ENCODE assay signal across 20 mouse cellular contexts in the genomic region with DNA sequence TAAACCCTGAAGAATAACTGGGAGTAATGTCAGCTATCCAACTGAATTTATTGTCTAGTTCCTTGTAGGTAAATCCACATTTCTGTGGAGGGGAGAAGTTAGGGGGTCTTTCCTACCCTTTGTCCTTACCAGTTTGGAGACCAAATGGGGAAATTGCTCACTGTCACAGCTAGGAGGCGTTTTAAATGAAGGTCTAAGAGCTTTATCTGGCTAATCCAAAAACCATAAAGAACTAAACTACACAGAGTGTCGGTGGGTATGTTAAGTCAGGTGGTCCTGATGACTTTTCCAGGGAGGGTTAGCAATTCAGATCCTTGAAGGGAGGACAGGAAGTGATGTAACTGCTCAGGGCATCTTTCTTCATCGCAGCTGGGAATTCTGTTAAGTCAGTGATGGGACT. TPM values are rescaled to one million over a fixed set of nuclear protein-coding genes. Genes with fewer than 3 reads are reported as not detected.
DNase-seq lines count a peak whose midpoint lies in the region; ATAC-seq and TF ChIP-seq lines count a peak whose summit lies in the region.
"Had no signal": no experiment of that assay in that cellular context is flagged by ENCODE, and none has a peak within 500 bp of the region (broad histone marks: within the 10 kb centered on the region; RNA-seq: fewer than 3 reads in every experiment).

No protein-coding gene starts in this region.

- no peak overlapping the region for H3K4me2 ChIP-seq in kidney, postnatal 0 days (ENCODE audit: low read length)
- no peak overlapping the region for H3K4me2 ChIP-seq in kidney, embryonic 14.5 days (replicated peaks; ENCODE audit: low read depth, low read length)
- H3K4me2 ChIP-seq in stomach, postnatal 0 days (replicated peaks; ENCODE audit: low read depth): no peak overlapping the region
- H3K4me2 ChIP-seq: embryonic facial prominence, embryonic 12.5 days; limb, embryonic 12.5 days; liver, embryonic 13.5 days; lung, embryonic 15.5 days had no signal

- no peak overlapping the region for H3K9ac ChIP-seq in kidney, postnatal 0 days (ENCODE audit: low read depth, low read length)
- no peak overlapping the region for H3K9ac ChIP-seq in kidney, embryonic 14.5 days (ENCODE audit: low read depth, low read length)
- H3K9ac ChIP-seq in stomach, postnatal 0 days (ENCODE audit: low read length): no peak overlapping the region
- H3K9ac ChIP-seq: embryonic facial prominence, embryonic 12.5 days; limb, embryonic 12.5 days; liver, embryonic 13.5 days; lung, embryonic 15.5 days had no signal

- no peaks in the 10 kb centered on the region for H3K9me3 ChIP-seq in kidney, postnatal 0 days (replicated peaks; ENCODE audit: low read length)
- no peaks in the 10 kb centered on the region for H3K9me3 ChIP-seq in kidney, embryonic 14.5 days (ENCODE audit: control insufficient read depth, low read length)
- no peaks in the 10 kb centered on the region for H3K9me3 ChIP-seq in stomach, postnatal 0 days (ENCODE audit: control insufficient read depth, low read length)
- H3K9me3 ChIP-seq: embryonic facial prominence, embryonic 12.5 days; limb, embryonic 12.5 days; liver, embryonic 13.5 days; lung, embryonic 15.5 days; midbrain, embryonic 10.5 days had no signal

- H3K27ac ChIP-seq in kidney, postnatal 0 days: no peak overlapping the region
- no peak overlapping the region for H3K27ac ChIP-seq in kidney, embryonic 14.5 days (ENCODE audit: low read depth, low read length)
- H3K27ac ChIP-seq in stomach, postnatal 0 days (replicated peaks): no peak overlapping the region
- H3K27ac ChIP-seq: embryonic facial prominence, embryonic 12.5 days; limb, embryonic 12.5 days; liver, embryonic 13.5 days; lung, embryonic 15.5 days; midbrain, embryonic 10.5 days had no signal

- no peaks in the 10 kb centered on the region for H3K27me3 ChIP-seq in kidney, postnatal 0 days (ENCODE audit: insufficient read depth, low read length)
- H3K27me3 ChIP-seq in kidney, embryonic 14.5 days (ENCODE audit: control insufficient read depth, insufficient read depth, low read length): no peaks in the 10 kb centered on the region
- no peaks in the 10 kb centered on the region for H3K27me3 ChIP-seq in stomach, postnatal 0 days (ENCODE audit: control insufficient read depth, insufficient read depth, low read length)
- H3K27me3 ChIP-seq: embryonic facial prominence, embryonic 12.5 days; limb, embryonic 12.5 days; liver, embryonic 13.5 days; lung, embryonic 15.5 days had no signal

- no peak overlapping the region for H3K4me3 ChIP-seq in kidney, postnatal 0 days (replicated peaks; ENCODE audit: low read depth, low read length)
- H3K4me3 ChIP-seq in kidney, embryonic 14.5 days (ENCODE audit: low read length): no peak overlapping the region
- H3K4me3 ChIP-seq in stomach, postnatal 0 days (ENCODE audit: low read depth, low read length): no peak overlapping the region
- H3K4me3 ChIP-seq: embryonic facial prominence, embryonic 12.5 days; limb, embryonic 12.5 days; liver, embryonic 13.5 days; lung, embryonic 15.5 days; midbrain, embryonic 10.5 days had no signal

- no peak for TF ChIP-seq EP300 in stomach, postnatal 0 days (optimal IDR thresholded peaks at IDR 0.05)

- H3K36me3 ChIP-seq in kidney, postnatal 0 days (ENCODE audit: insufficient read depth, low read length): no peaks in the 10 kb centered on the region
- H3K36me3 ChIP-seq in kidney, embryonic 14.5 days (ENCODE audit: control insufficient read depth, insufficient read depth, low read length): no peaks in the 10 kb centered on the region
- no peaks in the 10 kb centered on the region for H3K36me3 ChIP-seq in stomach, postnatal 0 days (ENCODE audit: control insufficient read depth, insufficient read depth, low read length)
- H3K36me3 ChIP-seq: embryonic facial prominence, embryonic 12.5 days; limb, embryonic 12.5 days; liver, embryonic 13.5 days; lung, embryonic 15.5 days; midbrain, embryonic 10.5 days had no signal

- no peaks in the 10 kb centered on the region for H3K4me1 ChIP-seq in kidney, postnatal 0 days (replicated peaks; ENCODE audit: insufficient read depth, low read length)
- no peaks in the 10 kb centered on the region for H3K4me1 ChIP-seq in kidney, embryonic 14.5 days (ENCODE audit: control insufficient read depth, insufficient read depth, low read length)
- H3K4me1 ChIP-seq in stomach, postnatal 0 days (replicated peaks; ENCODE audit: control insufficient read depth, insufficient read depth): no peaks in the 10 kb centered on the region
- H3K4me1 ChIP-seq: embryonic facial prominence, embryonic 12.5 days; limb, embryonic 12.5 days; liver, embryonic 13.5 days; lung, embryonic 15.5 days; midbrain, embryonic 10.5 days had no signal

- no peak for ATAC-seq in kidney, postnatal 0 days (replicated peaks; ENCODE audit: low FRiP score, low read depth)
- no peak for ATAC-seq in kidney, embryonic 14.5 days (ENCODE audit: low FRiP score, low TSS enrichment)
- peak; percentile 53 for ATAC-seq in granulocyte monocyte progenitor cell, adult 5-6 weeks (replicated peaks; ENCODE audit: poor library complexity, severe bottlenecking)
- no peak for ATAC-seq in stomach, postnatal 0 days (ENCODE audit: low FRiP score, low TSS enrichment)
- no peak for ATAC-seq in monocyte, adult 5-6 weeks (replicated peaks; ENCODE audit: insufficient number of reproducible peaks, low FRiP score, low TSS enrichment, poor library complexity, severe bottlenecking)
- ATAC-seq: intestine, embryonic 16.5 days; Patski had no signal

- DNase-seq in kidney, postnatal 0 days (ENCODE audit: low spot score): no peak
- DNase-seq in thymus, postnatal 0 days (ENCODE audit: low spot score): peak; percentile 52
- no peak for DNase-seq in thymus, postnatal 10 days (ENCODE audit: low spot score in 2 of 2)
- DNase-seq in stomach, postnatal 0 days (ENCODE audit: low spot score): no peak
- DNase-seq: liver, embryonic 13.5 days; right cerebral cortex, adult 18-20 months had no signal

- 33% methylated on average over 3 of the region's 3 CpGs for WGBS in kidney, postnatal 0 days
- 35% methylated on average over 3 of the region's 3 CpGs for WGBS in kidney, embryonic 14.5 days
- WGBS in stomach, postnatal 0 days: 50% methylated on average over 3 of the region's 3 CpGs

- TF ChIP-seq CTCF in kidney, postnatal 0 days (IDR thresholded peaks at IDR 0.05; ENCODE audit: low read depth): 0 out of 2 replicates have a peak, but pooled peaks have one; percentile 26
- TF ChIP-seq CTCF in stomach, postnatal 0 days (IDR thresholded peaks at IDR 0.05; ENCODE audit: low read depth): peak; percentile 21

RNA-seq across cellular contexts. Expression of a gene that starts 0.6 kb away (rescaled TPM):
- not detected in 2 replicates for polyA plus RNA-seq in kidney, postnatal 0 days (2015; fragmentation: Nextera tagmentation; extraction: Ambion mirVana)
- polyA plus RNA-seq in kidney, embryonic 14.5 days (2014; fragmentation: Nextera tagmentation; extraction: Ambion mirVana): 0.09 TPM in 1 of 2 replicates, not detected in the other
- polyA plus RNA-seq in thymus, postnatal 0 days (2015; fragmentation: Nextera tagmentation; extraction: Ambion mirVana): 60.4 and 61.5 TPM in 2 replicates
- 0.92 TPM in 1 of 2 replicates, not detected in the other for total RNA-seq in granulocyte monocyte progenitor cell, adult 5-6 weeks (2014; fragmentation: Nextera tagmentation)
- total RNA-seq in granulocyte monocyte progenitor cell, adult 5-6 weeks (2017): 1.1 and 2.3 TPM in 2 replicates
- polyA plus RNA-seq in stomach, postnatal 0 days (2015; fragmentation: Nextera tagmentation; extraction: Ambion mirVana): 0.07 TPM in 2 replicates
- 15.3 to 51.1 TPM (median 22.0 TPM) in 3 replicates for total RNA-seq in monocyte, adult 5-6 weeks (2017)
- total RNA-seq: gastrocnemius, adult 18-20 months; heart, adult 8-10 months had no signal
- polyA plus RNA-seq: embryonic facial prominence, embryonic 12.5 days; forebrain, embryonic 16.5 days; heart, postnatal 0 days; limb, embryonic 12.5 days; liver, embryonic 13.5 days; midbrain, embryonic 10.5 days had no signal

RNA-seq across cellular contexts. Expression of a gene that starts 34.3 kb away (rescaled TPM):
- 3.5 and 4.1 TPM in 2 replicates for polyA plus RNA-seq in kidney, postnatal 0 days (2015; fragmentation: Nextera tagmentation; extraction: Ambion mirVana)
- polyA plus RNA-seq in kidney, embryonic 14.5 days (2014; fragmentation: Nextera tagmentation; extraction: Ambion mirVana): 3.0 and 3.3 TPM in 2 replicates
- polyA plus RNA-seq in thymus, postnatal 0 days (2015; fragmentation: Nextera tagmentation; extraction: Ambion mirVana): 2.7 and 3.8 TPM in 2 replicates
- total RNA-seq in granulocyte monocyte progenitor cell, adult 5-6 weeks (2014; fragmentation: Nextera tagmentation): 3.2 and 3.7 TPM in 2 replicates
- total RNA-seq in granulocyte monocyte progenitor cell, adult 5-6 weeks (2017): 16.5 and 22.8 TPM in 2 replicates
- 1.3 and 2.0 TPM in 2 replicates for polyA plus RNA-seq in stomach, postnatal 0 days (2015; fragmentation: Nextera tagmentation; extraction: Ambion mirVana)
- 2.2 to 4.3 TPM (median 3.3 TPM) in 3 replicates for total RNA-seq in monocyte, adult 5-6 weeks (2017)
- total RNA-seq: neutrophil, adult 5-6 weeks had no signal

Comparison
In these comparisons a context has a peak if more than half of its experiments do, and no peak if none do; other contexts are left out.
1. RNA of a gene that starts 0.6 kb away (polyA plus RNA-seq): 60.4 to 61.5 TPM in thymus, postnatal 0 days; 0.07 TPM in stomach, postnatal 0 days, 0.09 TPM in kidney, embryonic 14.5 days and not detected in kidney, postnatal 0 days; every median in the first group is over 10 times any median in the second.